Mouse (Mus musculus) layer of hippocampus, adult 2 months (tissue): ENCODE measurements around the gene Ntm. TPM values are rescaled to one million over a fixed set of nuclear protein-coding genes. Genes with fewer than 3 reads are reported as not detected.

Experiments
- DNase-seq, 2 experiments: peaks; one replicate each; pipeline ENCODE4 v3.0.0; 2022; ENCODE audit warnings: low spot score in 2 of 2
- H3K27ac ChIP-seq: fragments of 200-600 bp; 2 replicates; pipeline ENCODE4 v1.8.1; 2022
- H3K4me3 ChIP-seq: fragments of 200-600 bp; 2 replicates; pipeline ENCODE4 v1.8.1; 2022; ENCODE audit warnings: mild to moderate bottlenecking
- CTCF ChIP-seq: fragments of 200-600 bp; conservative IDR thresholded peaks from 2 replicates; pipeline ENCODE4 v1.8.1; 2022; ENCODE audit warnings: antibody characterized with exemption, mild to moderate bottlenecking, moderate library complexity
- total RNA-seq, 2 experiments: library from RNA; stranded (reverse); gene quantifications; 2 replicates each; pipeline ENCODE4 v1.2.3; 2021

Ntm gene
- total RNA-seq, 2 experiments from 2014 or later: 132 to 141 TPM

- DNase-seq: no peak
- no peak overlapping the region for H3K4me3 ChIP-seq
- TF ChIP-seq CTCF: no peak
- H3K27ac ChIP-seq: no peak overlapping the region
Measured at GRCm38 (mm10) chr9:29426261-29426660, 536.7 kb downstream of the Ntm start.

- DNase-seq: no peak
- Histone ChIP-seq H3K4me3 (no peak overlapping the region), H3K27ac (no peak overlapping the region)
- peak; percentile 51 for TF ChIP-seq CTCF
Measured at GRCm38 (mm10) chr9:29415578-29415977, 547.4 kb downstream of the Ntm start.

- DNase-seq: no peak
- Histone ChIP-seq H3K27ac (no peak overlapping the region; the same call in 1 of the 2 replicates), H3K4me3 (no peak overlapping the region)
- TF ChIP-seq CTCF: no peak
Measured at GRCm38 (mm10) chr9:29413126-29413525, 549.8 kb downstream of the Ntm start.

GRCm38 (mm10) chr9:29412181-29412771 lies 550.7 kb downstream of the Ntm start:
- peak; percentile 32 to 41 for DNase-seq
- H3K4me3 ChIP-seq: peak overlapping the region; percentile 60
- peak overlapping the region; percentile 82 for H3K27ac ChIP-seq
- no peak for TF ChIP-seq CTCF

- peak overlapping the region; percentile 82 for H3K27ac ChIP-seq
- peak overlapping the region; percentile 60 for H3K4me3 ChIP-seq
- TF ChIP-seq CTCF: peak; percentile 74
- peak; percentile 35 to 57 for DNase-seq
Measured at GRCm38 (mm10) chr9:29411408-29412180, 551.3 kb downstream of the Ntm start.

- Histone ChIP-seq H3K4me3 (peak overlapping the region; percentile 60), H3K27ac (peak overlapping the region; percentile 52; the same call in 1 of the 2 replicates)
- TF ChIP-seq CTCF: no peak
- no peak for DNase-seq
Measured at GRCm38 (mm10) chr9:29410728-29411407, 552.1 kb downstream of the Ntm start.

- no peak overlapping the region for H3K27ac ChIP-seq
- H3K4me3 ChIP-seq: peak overlapping the region; percentile 60; the same call in 1 of the 2 replicates
- DNase-seq: no peak
- TF ChIP-seq CTCF: no peak
Measured at GRCm38 (mm10) chr9:29410284-29410683, 552.7 kb downstream of the Ntm start.

- peak in 1 of 2 experiments; percentile 72 for DNase-seq
- H3K4me3 ChIP-seq: no peak overlapping the region
Measured at GRCm38 (mm10) chr9:29409216-29409907, 553.6 kb downstream of the Ntm start.

GRCm38 (mm10) chr9:29407954-29408353 lies 555.0 kb downstream of the Ntm start:
- H3K4me3 ChIP-seq: no peak overlapping the region
- DNase-seq: no peak
- TF ChIP-seq CTCF: peak; percentile 76
- no peak overlapping the region for H3K27ac ChIP-seq

More at GRCm38 (mm10) chr9:29409216-29409907, 553.6 kb downstream of the Ntm start:
- H3K27ac ChIP-seq: no peak overlapping the region
- TF ChIP-seq CTCF: peak; percentile 99

- DNase-seq: no peak
- TF ChIP-seq CTCF: no peak
- no peak overlapping the region for H3K27ac ChIP-seq
- no peak overlapping the region for H3K4me3 ChIP-seq
Measured at GRCm38 (mm10) chr9:29406973-29407372, 556.0 kb downstream of the Ntm start.

- no peak overlapping the region for H3K27ac ChIP-seq
- no peak for TF ChIP-seq CTCF
- no peak for DNase-seq
- H3K4me3 ChIP-seq: no peak overlapping the region
Measured at GRCm38 (mm10) chr9:29406046-29406445, 556.9 kb downstream of the Ntm start.

GRCm38 (mm10) chr9:29400151-29400550 lies 562.8 kb downstream of the Ntm start:
- Histone ChIP-seq H3K27ac (no peak overlapping the region), H3K4me3 (no peak overlapping the region)
- TF ChIP-seq CTCF: no peak
- DNase-seq: no peak

- DNase-seq: no peak
- Histone ChIP-seq H3K27ac (no peak overlapping the region), H3K4me3 (no peak overlapping the region)
- TF ChIP-seq CTCF: no peak
Measured at GRCm38 (mm10) chr9:29396101-29396500, 566.8 kb downstream of the Ntm start.
